Mouse (Mus musculus): Measurements from ENCODE around the gene Kiz. TPM values are rescaled to one million over a fixed set of nuclear protein-coding genes. Genes with fewer than 3 reads are reported as not detected.
A peak's percentile ranks its signal among the peaks of the same experiment; 100 is the strongest.

Gene Kiz
- polyA plus RNA-seq, 1 experiment from 2014 or later: 34.1 TPM

DNA sequence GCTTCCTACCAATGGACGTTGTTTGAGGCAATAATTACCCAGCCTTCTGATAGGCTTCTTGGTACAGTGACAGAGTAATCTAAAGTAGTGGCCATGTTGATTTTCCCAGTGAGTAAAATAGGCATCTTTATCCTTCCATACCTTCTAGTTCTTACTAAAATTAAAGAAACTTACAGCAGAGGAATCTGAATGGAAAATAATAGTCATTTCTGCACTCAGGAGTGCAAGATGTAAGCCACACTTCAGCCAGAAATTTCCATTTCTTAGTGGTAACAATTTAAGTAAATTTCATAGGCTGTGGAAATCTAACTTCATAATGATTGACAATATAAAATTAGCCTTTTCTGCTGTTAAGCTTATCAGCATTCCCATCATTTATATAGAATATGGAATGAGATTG lies 69.6 kb downstream of the Kiz start:
- no peak for ATAC-seq (ENCODE audit: low FRiP score, low read depth)
- Histone ChIP-seq H3K4me2 (replicated peaks) (no peak overlapping the region), H3K36me3 (no peaks in the 10 kb centered on the region), H3K27me3 (replicated peaks) (no peaks in the 10 kb centered on the region), H3K4me3 (no peak overlapping the region), H3K9me3 (no peaks in the 10 kb centered on the region), H3K4me1 (peaks cover 5% of the 10 kb centered on the region), H3K27ac (no peak overlapping the region), H3K9ac (no peak overlapping the region)
- WGBS: 95% methylated on average over 1 of the region's 1 CpGs

- WGBS: 83% methylated on average over 4 of the region's 4 CpGs
- no peak overlapping the region for H3K4me2 ChIP-seq (replicated peaks)
- H3K27ac ChIP-seq: no peak overlapping the region
- no peak overlapping the region for H3K9ac ChIP-seq
- no peak for ATAC-seq (ENCODE audit: low FRiP score, low read depth)
- no peak overlapping the region for H3K4me3 ChIP-seq
- no peaks in the 10 kb centered on the region for H3K36me3 ChIP-seq
- H3K27me3 ChIP-seq (replicated peaks): no peaks in the 10 kb centered on the region
- H3K4me1 ChIP-seq: no peaks in the 10 kb centered on the region; the same call in 1 of the 2 replicates
- no peaks in the 10 kb centered on the region for H3K9me3 ChIP-seq
Observed at GRCm38 (mm10) chr2:146925846-146926245, 70.2 kb downstream of the Kiz start.

- peaks cover 16% of the 10 kb centered on the region for H3K27me3 ChIP-seq (replicated peaks)
- no peaks in the 10 kb centered on the region for H3K36me3 ChIP-seq
- no peak for ATAC-seq (ENCODE audit: low FRiP score, low read depth)
- WGBS: 36% methylated on average over 8 of the region's 8 CpGs
- H3K4me1 ChIP-seq: no peaks in the 10 kb centered on the region
- no peak overlapping the region for H3K4me2 ChIP-seq (replicated peaks)
- H3K4me3 ChIP-seq: no peak overlapping the region
- no peak overlapping the region for H3K27ac ChIP-seq
- H3K9ac ChIP-seq: no peak overlapping the region
- no peaks in the 10 kb centered on the region for H3K9me3 ChIP-seq
Observed at GRCm38 (mm10) chr2:146948223-146948776, 92.6 kb downstream of the Kiz start.

DNA sequence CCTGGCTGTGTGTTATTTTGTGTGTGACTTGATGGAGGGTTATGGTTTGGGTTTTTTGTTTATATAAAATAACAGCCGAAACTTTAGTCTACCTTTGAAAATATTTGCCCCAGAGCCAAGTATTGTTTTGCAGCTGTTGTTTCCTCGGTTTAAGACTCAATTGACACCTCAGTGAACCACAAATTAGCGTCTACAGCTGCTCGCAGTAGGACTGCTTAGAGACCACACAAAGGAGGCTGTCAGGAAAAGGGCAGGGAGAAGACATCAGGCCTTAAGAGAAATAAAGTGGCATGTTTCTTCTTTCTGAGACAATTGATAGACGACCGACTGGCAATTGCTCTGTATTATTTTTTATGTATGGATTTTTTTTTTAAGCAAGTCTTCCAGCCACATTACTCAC lies 100.7 kb downstream of the Kiz start:
- ATAC-seq (ENCODE audit: low FRiP score, low read depth): no peak
- no peak overlapping the region for H3K4me2 ChIP-seq (replicated peaks)
- H3K4me1 ChIP-seq: peaks cover 15% of the 10 kb centered on the region
- no peaks in the 10 kb centered on the region for H3K36me3 ChIP-seq
- no peaks in the 10 kb centered on the region for H3K9me3 ChIP-seq
- H3K27ac ChIP-seq: no peak overlapping the region
- 7% methylated on average over 6 of the region's 6 CpGs for WGBS
- no peak overlapping the region for H3K9ac ChIP-seq
- peaks cover 38% of the 10 kb centered on the region for H3K27me3 ChIP-seq (replicated peaks)
- H3K4me3 ChIP-seq: no peak overlapping the region

DNA sequence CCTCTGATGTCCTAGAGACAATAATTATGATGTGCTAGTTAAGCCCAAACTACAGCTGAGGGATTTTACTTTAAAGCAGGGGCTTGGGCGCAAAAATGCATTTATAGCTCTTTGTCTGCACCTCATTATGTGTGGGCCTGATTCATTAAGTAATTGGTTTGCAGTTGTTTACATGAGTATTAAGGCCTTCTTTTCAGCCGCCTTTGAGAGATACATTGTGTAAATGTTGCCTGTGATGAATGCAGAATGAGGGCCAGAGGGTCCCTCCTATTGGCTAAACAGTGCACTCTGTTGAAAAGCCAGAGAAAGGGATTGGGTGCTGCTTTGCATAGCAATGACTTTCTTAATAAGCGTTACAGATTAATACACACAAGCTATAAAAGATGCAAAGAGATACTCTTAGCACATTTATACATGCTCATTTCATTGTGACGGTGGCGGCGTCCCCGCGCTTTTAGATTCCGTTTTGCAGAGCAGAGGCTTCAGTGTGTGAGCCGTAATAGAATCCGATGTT lies 102.8 kb downstream of the Kiz start:
- Histone ChIP-seq H3K4me3 (0 out of 2 replicates have a peak overlapping the region, but pooled peaks have one; percentile 15), H3K4me2 (replicated peaks) (peak overlapping the region; percentile 53), H3K27ac (peak overlapping the region; percentile 7; the same call in 1 of the 2 replicates), H3K4me1 (peaks cover 15% of the 10 kb centered on the region), H3K9me3 (no peaks in the 10 kb centered on the region), H3K9ac (no peak overlapping the region), H3K27me3 (replicated peaks) (peaks cover 31% of the 10 kb centered on the region), H3K36me3 (no peaks in the 10 kb centered on the region)
- WGBS: 7% methylated on average over 11 of the region's 11 CpGs
- ATAC-seq (ENCODE audit: low FRiP score, low read depth): peak; percentile 91

DNA sequence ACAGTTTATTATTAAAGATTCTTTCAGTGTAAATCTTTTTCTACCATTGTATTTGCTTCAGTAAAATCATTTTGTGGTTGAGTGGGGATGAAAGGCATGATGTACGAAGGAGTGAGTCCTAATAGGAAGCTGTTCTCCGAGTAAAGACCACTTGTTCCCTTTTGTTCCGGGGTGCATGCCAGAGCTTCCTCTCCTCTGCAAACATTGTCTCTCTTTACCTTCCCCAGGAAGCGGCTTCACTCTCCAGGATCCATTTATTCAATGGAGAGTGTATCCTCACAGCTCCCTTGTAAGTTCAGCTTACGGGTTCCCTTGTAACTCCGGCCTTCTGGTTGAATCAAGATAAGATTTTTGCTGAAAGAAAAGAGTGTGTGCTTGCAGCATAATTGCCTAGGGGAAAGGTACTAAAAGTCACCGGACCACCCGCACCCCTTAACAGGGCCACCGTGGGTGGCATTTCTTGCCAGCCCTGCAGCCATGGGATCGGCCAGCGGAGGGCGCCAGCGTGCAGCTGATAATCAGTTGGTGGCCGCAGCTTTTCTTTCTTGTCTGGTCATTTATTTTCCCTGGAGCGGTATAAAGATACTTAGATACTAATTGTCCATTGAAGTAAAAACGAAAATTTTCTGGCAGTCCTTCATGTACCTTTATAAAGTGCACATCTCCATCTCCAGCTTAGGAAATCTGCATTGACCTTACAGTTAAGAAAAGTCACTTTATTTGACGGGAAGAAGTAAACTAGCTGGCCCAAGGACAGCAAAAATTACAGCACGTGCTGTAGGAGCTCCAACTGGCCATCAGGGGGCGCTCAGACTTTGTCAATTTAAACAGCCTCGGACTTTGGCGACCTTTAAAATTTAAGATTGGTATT lies 103.5 kb downstream of the Kiz start:
- peak overlapping the region; percentile 53 for H3K4me2 ChIP-seq (replicated peaks)
- H3K4me3 ChIP-seq: peak overlapping the region; percentile 15; the same call in 1 of the 2 replicates
- H3K27ac ChIP-seq: peak overlapping the region; percentile 7; the same call in 1 of the 2 replicates
- no peaks in the 10 kb centered on the region for H3K36me3 ChIP-seq
- ATAC-seq (ENCODE audit: low FRiP score, low read depth): peak; percentile 79
- no peak overlapping the region for H3K9ac ChIP-seq
- peaks cover 24% of the 10 kb centered on the region for H3K27me3 ChIP-seq (replicated peaks)
- H3K4me1 ChIP-seq: peaks cover 15% of the 10 kb centered on the region
- WGBS: under 1% methylated on average over 21 of the region's 21 CpGs
- H3K9me3 ChIP-seq: no peaks in the 10 kb centered on the region

DNA sequence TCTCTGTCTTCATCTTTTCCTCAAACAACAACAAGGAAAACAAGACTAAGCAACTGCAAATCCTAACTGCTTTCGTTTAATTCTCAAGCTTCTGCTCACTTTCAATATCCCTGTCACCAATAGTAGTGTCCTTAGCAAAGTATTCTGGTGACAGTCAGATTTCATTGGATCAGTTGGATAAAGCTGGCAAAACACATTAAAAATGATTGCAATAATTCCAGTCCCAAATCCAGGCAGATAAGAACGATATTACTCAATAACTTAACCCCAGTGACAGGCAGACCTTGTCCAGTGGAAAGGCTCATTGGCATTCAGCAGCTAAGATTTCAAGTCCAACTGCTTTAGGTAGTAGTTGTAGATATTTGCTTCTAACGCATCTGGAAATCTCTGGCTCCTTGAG lies 119.4 kb downstream of the Kiz start:
- ATAC-seq (ENCODE audit: low FRiP score, low read depth): no peak
- WGBS: 85% methylated on average over 3 of the region's 3 CpGs
- Histone ChIP-seq H3K36me3 (peaks cover 2% of the 10 kb centered on the region; the same call in 1 of the 2 replicates), H3K4me1 (no peaks in the 10 kb centered on the region), H3K4me2 (replicated peaks) (no peak overlapping the region), H3K9ac (no peak overlapping the region), H3K27me3 (replicated peaks) (no peaks in the 10 kb centered on the region), H3K9me3 (no peaks in the 10 kb centered on the region), H3K4me3 (no peak overlapping the region), H3K27ac (no peak overlapping the region)

- ATAC-seq (ENCODE audit: low FRiP score, low read depth): no peak
- Histone ChIP-seq H3K36me3 (no peaks in the 10 kb centered on the region; the same call in 1 of the 2 replicates), H3K4me1 (no peaks in the 10 kb centered on the region), H3K9me3 (no peaks in the 10 kb centered on the region), H3K27ac (no peak overlapping the region), H3K27me3 (replicated peaks) (no peaks in the 10 kb centered on the region), H3K4me2 (replicated peaks) (no peak overlapping the region), H3K9ac (no peak overlapping the region), H3K4me3 (no peak overlapping the region)
- WGBS: 71% methylated on average over 3 of the region's 3 CpGs
Observed at GRCm38 (mm10) chr2:146975453-146976028, 119.9 kb downstream of the Kiz start.

DNA sequence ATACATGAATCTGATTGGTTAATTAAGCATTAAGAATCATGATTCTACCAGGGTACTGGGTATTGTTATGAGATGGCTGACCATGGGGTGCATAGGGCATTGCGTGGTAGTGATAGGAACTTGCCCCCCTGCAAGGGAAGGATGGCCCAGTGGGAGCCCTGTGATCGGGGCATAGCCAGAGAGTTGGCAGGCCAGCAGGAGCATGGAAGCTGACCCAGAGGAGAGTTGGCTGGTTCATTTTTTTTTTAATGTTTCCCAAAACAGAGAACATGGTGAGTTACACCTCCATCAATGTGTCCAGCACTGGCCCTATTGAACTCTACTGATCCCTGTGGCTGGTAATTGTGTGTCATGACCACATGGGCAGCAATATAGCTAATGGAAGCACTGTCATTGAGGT lies 127.1 kb downstream of the Kiz start:
- H3K4me3 ChIP-seq: no peak overlapping the region
- no peak overlapping the region for H3K9ac ChIP-seq
- H3K4me1 ChIP-seq: no peaks in the 10 kb centered on the region
- no peaks in the 10 kb centered on the region for H3K36me3 ChIP-seq
- H3K4me2 ChIP-seq (replicated peaks): no peak overlapping the region
- no peaks in the 10 kb centered on the region for H3K9me3 ChIP-seq
- WGBS: 94% methylated on average over 2 of the region's 2 CpGs
- no peak overlapping the region for H3K27ac ChIP-seq
- H3K27me3 ChIP-seq (replicated peaks): no peaks in the 10 kb centered on the region
- no peak for ATAC-seq (ENCODE audit: low FRiP score, low read depth)

DNA sequence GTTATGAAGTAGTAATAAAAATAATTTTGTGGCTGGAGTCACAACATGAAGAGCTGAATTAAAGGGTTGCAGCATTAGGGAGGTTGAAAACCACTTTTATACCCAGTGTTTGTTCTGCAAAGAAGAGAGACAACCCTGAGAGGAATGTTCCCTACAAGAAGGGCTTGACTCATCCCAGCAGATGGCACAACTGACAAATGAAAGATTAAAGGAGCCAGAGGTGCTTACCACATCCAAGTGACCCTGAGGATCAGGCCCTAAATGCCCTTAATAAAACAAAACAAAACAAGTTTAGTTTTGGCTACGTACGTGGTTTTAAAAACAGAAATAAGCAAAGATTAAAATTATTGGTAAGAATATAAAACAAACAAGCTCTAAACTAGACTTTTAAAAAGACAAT lies 129.2 kb downstream of the Kiz start:
- Histone ChIP-seq H3K27ac (no peak overlapping the region), H3K4me3 (no peak overlapping the region), H3K36me3 (no peaks in the 10 kb centered on the region), H3K9ac (no peak overlapping the region), H3K27me3 (replicated peaks) (no peaks in the 10 kb centered on the region), H3K4me1 (no peaks in the 10 kb centered on the region), H3K4me2 (replicated peaks) (no peak overlapping the region), H3K9me3 (no peaks in the 10 kb centered on the region)
- WGBS: 91% methylated on average over 2 of the region's 2 CpGs
- ATAC-seq (ENCODE audit: low FRiP score, low read depth): no peak

GRCm38 (mm10) chr2:146985807-146986206 lies 130.1 kb downstream of the Kiz start:
- WGBS: 81% methylated on average over 1 of the region's 1 CpGs
- H3K4me1 ChIP-seq: no peaks in the 10 kb centered on the region

GRCm38 (mm10) chr2:146986429-146986828 lies 130.8 kb downstream of the Kiz start:
- no peak overlapping the region for H3K4me3 ChIP-seq
- no peaks in the 10 kb centered on the region for H3K36me3 ChIP-seq
- no peak overlapping the region for H3K4me2 ChIP-seq (replicated peaks)
- no peak overlapping the region for H3K9ac ChIP-seq
- no peak overlapping the region for H3K27ac ChIP-seq
- no peaks in the 10 kb centered on the region for H3K27me3 ChIP-seq (replicated peaks)
- no peaks in the 10 kb centered on the region for H3K4me1 ChIP-seq
- no peak for ATAC-seq (ENCODE audit: low FRiP score, low read depth)
- H3K9me3 ChIP-seq: no peaks in the 10 kb centered on the region

More at GRCm38 (mm10) chr2:146985807-146986206, 130.1 kb downstream of the Kiz start:
- Histone ChIP-seq H3K36me3 (no peaks in the 10 kb centered on the region), H3K27ac (no peak overlapping the region), H3K4me3 (no peak overlapping the region), H3K27me3 (replicated peaks) (no peaks in the 10 kb centered on the region), H3K9ac (no peak overlapping the region), H3K9me3 (no peaks in the 10 kb centered on the region), H3K4me2 (replicated peaks) (no peak overlapping the region)
- ATAC-seq (ENCODE audit: low FRiP score, low read depth): no peak

Measured in neural tube, embryonic 12.5 days (tissue).